Mouse (Mus musculus): ENCODE data around the gene C1ql2.

C1ql2 gene

DNA sequence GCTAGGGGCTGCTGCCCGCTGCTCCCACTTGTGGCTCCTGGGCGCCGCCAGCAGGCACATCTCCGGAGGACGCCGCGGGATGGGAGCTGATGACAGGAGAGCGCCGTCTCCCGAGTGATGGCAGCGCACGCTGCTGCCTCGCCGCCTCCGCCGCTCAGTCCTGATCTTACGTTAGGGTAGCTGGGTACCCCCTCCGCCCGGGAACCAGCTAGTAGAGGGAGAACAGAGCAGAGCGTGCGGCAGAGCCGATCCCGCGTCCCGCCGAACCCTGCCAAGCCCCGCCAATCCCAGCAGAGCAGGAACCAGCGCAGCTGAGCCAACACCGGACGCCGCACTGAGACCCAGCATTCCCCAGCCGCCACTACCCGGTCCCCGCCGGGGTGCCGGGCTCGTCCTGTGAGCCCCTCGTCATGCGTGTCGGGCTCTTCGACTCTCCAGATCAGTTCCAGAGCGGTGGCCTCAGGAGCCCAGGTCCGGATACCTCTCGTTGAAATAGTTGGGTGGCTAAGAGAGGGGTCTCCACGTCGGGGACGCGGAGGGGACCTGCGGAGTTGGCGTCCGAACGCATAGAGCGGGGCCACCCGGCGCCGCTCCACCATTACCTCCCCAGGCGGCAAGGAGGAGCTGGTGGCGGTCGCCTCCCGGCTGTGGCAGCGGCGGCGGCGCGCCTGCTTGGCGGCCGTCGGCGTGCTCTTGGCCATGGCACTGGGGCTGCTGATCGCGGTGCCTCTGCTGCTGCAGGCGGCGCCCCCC, at the start of gene C1ql2:
Gene C1ql2 (plus strand): TSS at position 164 of the 753 bp plus-strand sequence.
- no peak for DNase-seq

DNA sequence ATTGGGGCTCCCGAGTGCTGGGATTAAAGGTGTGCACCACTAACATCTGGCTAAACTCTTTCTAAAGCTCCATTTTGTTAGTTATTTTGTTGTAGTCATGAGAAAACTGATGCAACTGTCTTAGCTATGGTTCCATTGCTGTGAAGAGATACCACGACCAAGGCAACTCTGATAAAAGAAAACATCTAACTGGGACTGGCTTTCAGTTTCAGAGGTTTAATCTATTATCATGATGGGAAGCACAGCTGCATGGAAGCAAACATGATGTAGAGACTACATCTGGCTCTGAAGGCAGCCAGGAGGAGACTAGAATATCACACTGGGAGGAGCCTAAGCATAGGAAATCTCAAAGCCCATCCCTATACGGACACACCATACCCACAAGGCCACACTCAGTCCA, 48.7 kb upstream of the C1ql2 start:
- DNase-seq: no peak

DNA sequence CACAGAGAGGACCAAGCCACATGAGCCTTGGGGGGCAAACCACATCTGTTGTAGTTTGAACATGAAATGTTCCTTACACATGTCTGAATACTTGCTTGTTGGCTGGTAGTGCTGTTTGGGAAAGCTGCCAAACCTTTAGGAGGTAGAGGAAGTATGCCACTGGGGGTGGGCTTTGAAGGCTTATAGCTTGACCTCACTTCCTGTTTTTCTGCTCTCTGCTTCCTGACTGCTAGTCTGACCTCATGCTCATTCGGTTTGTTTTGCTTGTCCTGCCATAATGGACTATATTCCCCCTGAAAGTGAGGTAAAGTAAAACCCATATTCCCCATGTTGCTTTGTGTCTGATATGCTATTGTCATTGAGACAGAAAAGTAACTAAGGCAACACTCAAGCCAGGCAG, 46.6 kb upstream of the C1ql2 start:
- no peak for DNase-seq

DNA sequence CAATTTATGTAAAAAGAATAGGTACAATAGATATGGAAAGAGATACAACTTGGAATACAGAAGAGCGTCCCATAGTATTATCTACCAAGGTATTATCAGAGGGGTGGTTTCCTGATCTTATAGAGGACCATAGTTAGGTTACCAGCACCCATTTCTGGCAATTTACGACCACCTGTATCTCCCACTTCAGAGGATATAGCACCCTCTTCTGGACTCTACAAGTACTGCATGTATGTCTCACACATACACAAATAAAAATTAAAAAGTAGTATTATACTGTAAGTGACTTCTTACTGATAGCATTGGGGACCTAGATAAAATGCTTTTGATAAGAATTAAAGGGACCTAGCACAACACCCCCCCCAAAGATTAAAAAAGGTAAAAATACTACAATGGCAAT, 43.4 kb upstream of the C1ql2 start:
- DNase-seq: no peak

DNA sequence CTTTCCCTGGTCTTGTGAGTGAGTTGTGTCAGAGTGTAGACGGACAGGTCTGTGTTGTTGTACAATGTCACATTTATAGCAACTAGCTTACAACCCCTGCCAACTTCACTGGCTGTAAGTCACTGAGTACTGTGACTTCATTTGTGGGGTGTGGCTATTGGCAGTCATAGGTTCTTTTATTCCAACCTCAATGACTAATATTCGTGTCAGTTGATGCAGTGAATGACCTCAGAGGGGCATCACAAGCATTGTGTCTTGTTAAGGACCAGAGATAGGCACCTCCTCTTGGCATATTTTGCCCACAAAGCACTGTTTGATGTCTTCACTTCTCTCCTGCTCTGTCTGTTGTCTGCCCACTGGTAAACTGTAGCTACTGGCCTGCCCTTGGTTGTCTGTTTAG, 34.6 kb upstream of the C1ql2 start:
- no peak for DNase-seq

DNA sequence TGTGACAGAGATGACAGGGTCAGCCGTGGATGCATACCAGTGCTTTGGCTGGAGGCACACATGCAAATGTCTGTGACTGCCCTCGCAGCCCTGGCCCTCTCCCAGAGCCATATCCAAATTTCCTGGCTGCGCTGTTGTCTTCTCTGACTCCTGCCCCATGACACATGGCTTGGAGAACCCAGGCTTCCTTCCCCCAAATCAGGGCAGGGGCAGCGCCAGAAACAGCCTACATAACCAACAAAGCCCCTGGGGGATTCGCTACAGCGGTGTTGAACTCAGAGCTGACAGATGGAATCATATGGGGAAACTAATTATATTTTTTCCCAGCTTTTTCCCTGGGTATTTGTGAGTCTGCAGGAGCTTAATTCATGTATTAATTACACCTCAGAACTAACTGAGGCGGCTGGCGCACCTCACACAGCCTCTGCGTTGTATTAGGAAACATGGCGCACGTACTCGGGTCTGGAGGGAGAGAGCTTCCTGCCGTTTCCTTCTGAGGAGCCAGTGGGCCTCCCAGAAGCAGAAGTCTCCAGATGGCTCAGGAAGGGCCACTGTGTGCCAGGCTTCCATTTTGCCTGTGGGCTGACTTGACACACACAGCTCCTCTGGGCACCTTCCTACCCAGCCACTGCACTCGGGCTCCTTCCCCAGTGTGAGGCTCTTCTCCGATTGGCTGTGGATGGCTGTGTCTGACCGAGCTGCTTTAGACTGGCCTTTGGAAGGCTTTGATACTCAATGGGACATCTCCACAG, 18.9 kb upstream of the C1ql2 start:
- DNase-seq: no peak

DNA sequence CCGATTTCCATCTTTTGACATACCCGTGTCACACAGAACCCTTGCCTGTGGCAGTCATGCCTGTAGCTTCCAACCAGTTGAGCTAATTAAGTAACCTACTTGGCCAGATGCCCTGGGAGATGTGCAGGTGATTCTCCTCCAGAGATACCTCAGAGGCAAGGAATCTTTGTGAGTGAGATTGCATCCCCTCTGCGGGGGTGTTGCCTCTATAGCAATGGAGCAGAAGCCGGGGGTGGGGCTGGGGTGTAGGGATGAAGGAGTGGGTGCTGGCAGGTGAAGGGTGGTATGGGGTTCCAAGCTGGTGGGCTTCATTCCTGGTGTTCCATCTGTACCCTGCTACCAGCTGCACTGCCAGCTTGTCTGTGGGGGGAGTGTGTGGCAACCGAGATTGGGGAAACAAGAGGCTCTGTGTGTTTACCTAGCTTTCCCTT, 17.2 kb upstream of the C1ql2 start:
- no peak for DNase-seq

DNA sequence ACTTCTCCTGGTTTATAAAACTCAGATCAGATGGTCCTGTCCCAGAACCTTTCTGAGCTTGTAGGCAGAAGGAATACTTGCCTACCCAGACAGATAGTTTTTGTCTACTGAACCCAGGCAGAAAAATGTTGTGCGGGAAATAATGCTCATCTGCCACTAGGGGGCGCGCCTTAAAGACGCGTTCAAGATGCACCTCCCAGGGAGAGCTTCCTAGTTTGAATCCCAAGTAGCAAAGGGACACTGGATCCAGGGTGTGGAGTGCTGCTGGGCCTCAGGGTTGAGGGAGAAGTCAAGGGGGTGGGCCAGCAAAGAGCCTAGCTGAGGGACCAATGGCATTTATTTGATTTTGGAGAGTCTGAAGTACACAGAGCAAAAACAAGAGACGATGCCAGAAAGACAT, 12.7 kb upstream of the C1ql2 start:
- peak; percentile 26 for DNase-seq

DNA sequence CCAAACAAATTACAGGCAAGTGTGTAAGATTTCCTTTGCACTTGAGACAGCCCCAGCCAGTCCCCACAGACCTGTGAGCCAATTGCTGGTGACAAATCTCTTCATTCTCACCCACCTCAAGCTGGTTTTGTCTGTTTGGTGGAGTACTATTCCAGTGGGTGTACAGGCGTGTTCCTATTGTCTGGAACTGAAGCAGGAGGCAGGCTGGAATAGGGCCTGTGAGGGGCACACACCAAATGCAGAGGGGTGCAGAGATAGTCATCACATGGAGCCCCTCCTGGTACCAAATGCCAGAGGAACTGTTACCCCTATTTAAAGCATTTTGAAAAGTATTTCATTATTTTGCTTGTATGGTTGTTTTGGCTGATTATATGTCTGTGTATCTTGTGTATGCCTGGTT, 12.2 kb upstream of the C1ql2 start:
- no peak for DNase-seq

DNA sequence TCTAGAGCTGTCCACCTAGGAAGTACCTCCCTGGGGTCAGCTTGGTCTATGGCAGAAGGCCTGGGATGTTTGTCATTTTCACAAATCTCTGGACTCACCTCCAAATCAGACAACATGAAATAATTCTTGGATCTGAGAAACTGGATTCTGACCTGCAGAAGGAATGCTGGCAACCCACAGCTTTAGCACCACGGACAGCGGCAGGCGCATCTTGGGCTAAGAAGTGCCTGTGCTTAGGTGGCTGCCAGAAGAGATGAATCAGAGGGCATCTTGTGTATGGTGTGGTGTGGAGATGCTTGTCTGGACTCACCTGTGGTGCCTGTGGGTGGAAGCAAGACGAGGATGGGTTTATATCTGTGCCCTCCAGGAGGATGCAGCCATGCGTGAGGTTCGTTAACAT, 8.5 kb upstream of the C1ql2 start:
- no peak for DNase-seq

DNA sequence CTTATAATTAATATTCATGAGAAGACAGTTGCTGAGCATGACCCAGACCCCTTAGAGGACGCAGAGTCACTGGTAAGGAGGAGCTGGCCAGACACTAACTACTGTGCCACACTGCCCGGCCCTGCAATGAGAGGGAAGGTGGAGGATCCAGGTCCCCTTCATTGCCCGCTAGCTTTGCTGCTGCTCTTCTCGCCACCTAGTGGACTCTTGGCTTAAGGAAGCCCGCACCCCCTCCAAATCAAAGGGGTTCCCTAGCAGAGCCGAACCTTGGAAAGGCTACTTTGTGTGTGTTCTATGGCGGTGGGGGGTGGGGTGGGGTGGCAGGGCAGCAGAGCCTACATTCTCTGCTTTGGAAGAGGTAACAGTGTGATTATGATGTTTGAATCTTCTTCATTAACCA, 2.4 kb upstream of the C1ql2 start:
- DNase-seq: peak; percentile 5

DNA sequence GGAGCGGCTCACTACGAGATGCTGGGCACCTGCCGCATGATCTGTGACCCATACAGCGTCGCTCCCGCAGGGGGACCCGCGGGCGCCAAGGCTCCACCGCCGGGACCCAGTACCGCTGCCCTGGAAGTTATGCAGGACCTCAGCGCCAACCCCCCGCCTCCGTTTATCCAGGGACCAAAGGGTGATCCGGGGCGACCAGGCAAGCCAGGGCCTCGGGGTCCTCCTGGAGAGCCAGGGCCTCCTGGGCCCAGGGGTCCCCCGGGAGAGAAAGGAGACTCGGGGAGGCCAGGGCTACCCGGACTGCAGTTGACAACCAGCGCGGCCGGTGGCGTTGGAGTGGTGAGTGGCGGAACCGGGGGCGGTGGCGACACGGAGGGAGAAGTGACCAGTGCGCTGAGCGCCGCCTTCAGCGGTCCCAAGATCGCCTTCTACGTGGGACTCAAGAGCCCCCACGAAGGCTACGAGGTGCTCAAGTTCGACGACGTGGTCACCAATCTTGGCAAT, 842 bp downstream of the C1ql2 start:
- no peak for DNase-seq

DNA sequence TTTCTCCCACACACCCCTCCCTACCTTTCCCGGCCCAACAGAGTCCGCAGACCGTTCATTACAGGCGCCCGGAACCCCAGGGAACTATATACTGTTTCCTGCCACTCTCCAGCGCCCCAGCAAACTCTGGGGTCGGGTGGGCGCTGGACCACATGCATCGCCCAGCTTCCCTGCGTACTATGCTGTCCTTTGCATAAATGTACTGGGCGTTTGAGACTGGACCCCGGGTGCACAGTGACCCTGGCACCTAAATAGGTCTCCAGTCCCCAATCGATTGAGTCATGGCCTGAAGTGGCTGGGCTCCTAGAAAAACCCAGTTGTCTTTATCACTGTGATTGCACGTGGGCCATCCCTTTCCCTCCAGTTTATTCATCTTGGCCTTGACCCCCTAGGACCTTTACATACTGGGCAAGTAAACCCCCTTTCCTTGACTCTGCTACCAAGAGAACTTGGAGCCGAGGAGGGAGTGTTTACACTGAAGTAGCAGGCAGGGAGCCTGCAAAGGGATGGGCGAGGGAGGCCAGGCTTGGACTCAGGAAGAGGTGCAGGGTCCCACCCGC, 1.5 kb downstream of the C1ql2 start:
- no peak for DNase-seq

DNA sequence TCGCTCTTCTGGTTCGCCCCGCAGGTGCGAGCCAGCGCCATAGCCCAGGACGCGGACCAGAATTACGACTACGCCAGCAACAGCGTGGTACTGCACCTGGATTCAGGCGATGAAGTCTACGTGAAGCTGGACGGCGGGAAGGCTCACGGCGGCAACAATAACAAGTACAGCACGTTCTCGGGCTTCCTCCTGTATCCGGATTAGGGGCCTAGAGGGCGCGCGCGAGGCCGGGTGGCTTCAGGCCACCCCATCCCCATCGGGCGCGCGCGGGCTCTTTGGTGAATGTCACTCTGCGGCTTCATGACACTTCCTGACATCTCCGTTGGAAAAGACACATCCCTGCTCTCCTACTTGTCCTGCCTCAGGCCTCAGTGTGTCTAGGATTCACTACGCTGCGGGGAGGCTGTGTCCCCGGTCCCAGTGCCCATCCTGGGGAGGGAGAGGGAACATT, 2.0 kb downstream of the C1ql2 start:
- peak; percentile 23 for DNase-seq

DNA sequence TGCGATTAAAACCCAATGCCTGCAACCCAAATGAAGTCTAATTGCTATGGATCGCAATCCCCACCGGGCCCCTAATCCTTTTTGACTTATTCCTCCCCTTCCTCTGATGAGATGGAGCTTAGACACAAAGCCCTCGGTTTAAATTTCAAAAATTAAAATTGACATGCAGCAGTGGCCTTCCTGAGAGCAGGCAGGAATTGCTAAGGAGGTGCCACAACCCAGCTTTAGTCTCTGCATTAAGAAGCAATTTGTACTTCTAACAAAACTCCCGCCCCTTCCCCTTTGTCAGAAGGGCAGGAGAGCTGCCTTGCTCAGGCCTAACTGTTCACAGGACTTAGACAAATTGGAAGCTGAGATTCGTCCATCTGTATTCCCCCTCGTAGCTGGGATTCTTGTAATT, 4.6 kb downstream of the C1ql2 start:
- DNase-seq: no peak

DNA sequence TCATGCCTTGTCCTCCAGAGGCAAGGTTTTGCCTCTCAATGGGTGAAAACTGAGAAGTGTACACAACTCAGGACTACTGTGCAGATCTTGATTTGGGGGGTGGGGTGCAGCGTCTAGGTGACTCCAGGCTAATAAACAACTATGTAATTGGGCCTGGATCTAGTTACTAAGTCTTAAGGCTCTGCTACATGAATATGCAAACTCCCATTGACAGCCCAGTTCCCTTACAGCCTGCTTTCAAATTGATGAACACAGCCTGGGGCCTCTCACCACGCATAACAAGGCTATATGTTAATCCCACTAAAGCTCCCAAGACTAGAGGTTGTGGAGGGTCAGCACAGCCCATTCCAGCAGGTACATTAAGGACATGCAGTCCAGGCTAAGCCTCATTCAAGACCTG, 14.0 kb downstream of the C1ql2 start:
- DNase-seq: no peak

DNA sequence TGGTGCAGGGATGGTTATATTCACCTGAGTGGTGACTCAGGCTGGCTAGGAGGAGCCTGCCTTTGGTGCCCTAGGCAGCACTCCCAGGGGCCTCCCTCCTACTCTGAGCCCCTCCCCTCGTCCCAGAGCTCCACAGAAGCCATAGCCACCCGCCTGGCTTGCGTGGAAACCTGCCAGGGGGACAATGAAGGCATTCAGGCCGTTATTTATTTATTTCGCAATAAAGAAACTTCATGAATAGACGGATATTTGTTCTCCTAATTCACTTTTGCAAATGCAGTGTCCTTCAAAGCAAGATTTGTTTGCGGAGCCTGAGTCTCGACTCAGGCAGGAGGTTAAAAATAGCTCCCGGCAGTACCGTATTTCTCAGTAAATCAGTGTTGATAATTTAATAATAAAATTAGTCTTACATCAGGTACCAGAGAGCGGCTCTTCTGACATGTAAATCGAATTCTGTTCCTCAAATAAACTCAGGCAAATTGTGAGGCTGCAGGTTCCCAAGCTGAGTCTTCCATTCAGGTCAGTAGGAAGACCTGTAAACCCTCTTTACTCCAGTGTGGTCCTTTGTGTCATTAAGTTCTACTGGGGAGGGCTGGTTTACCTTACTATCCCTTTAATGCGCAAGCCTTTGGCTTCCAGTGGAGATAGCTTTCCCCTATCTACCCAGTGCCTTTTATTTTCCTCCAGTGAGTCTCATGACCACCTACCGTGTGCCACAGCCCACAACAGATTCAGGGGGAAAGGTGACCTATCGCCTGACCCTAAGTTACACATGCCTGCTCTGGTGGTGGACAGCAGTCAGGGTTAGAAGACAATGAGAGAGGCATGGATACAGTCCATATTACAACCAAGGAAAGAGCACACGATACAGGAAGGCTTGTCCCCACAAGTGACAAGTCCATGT, 17.2 kb downstream of the C1ql2 start:
- DNase-seq: no peak

DNA sequence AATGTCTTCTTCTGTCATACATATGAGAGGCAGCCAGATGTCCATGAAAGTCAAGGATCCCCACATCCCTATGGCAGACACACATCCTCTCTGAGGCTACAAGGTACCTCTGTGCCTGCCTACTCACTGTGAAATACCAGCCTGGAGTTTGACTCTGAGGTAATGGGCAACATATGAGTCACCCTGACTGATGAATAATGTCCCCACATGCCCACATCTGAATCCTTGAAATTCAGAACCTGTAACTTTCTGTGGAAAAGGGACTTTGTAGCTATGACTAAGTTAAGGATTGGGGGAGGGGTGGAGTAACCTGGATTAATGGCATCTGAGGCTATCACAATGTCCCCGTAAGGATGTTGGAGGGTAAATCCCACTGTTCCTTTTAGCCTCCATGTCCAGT, 23.3 kb downstream of the C1ql2 start:
- DNase-seq: no peak

DNA sequence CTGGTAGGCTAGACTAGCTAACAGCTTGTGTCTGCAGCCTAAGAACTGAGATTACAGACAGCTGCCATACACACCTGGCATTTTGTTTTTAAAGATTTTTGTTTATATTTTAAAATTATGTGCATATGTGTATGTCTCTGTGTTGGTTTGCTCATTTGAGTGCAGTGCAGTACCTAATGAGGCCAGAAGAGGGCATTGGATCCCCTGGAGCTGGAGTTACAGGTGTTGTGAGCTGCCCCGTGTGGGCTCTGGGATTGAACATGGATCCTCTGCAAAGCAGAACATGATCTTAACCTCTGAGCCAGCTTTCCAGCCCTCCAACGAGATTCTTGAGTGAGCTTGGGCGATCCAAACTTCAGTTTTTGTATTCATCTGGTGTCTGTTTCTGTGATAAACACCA, 27.8 kb downstream of the C1ql2 start:
- no peak for DNase-seq

DNA sequence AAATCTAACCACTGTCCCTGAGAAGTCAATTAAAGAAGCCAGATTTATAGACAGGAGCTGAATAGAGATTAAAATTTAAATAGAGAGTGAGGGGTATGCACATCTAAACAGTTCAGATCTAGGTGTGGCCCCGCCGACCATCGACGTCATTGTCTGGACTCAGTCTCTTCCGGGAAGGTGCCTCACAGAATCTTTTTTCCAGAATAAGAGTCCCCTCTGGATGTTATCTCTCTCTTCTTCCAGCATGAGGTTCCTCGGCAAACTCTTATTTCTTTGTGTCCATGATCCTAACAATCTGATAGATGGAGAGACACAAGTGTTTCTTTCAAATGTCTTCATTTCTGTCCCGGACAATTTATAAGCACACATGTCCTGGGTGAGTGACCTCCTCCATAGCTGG, 33.7 kb downstream of the C1ql2 start:
- DNase-seq: no peak

DNA sequence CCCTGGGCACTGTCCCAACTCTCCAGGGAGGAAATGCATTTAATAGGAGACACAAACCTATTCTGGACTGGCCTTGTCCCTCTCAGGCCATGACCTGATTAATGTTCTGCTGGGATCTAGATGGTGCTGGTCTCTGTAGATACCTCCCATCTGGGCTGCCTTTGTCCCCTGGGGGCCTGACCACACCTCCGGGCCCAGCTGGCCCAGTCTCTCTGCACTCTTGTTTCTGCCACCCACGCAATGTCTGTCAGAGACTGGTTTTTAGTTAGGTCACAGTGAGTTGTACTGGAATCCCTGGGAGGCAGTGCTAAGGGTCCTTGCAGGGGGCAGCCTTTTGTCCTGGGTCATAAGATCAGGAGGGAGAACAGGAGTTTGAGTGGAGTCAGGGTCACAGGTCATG, 34.5 kb downstream of the C1ql2 start:
- no peak for DNase-seq

DNA sequence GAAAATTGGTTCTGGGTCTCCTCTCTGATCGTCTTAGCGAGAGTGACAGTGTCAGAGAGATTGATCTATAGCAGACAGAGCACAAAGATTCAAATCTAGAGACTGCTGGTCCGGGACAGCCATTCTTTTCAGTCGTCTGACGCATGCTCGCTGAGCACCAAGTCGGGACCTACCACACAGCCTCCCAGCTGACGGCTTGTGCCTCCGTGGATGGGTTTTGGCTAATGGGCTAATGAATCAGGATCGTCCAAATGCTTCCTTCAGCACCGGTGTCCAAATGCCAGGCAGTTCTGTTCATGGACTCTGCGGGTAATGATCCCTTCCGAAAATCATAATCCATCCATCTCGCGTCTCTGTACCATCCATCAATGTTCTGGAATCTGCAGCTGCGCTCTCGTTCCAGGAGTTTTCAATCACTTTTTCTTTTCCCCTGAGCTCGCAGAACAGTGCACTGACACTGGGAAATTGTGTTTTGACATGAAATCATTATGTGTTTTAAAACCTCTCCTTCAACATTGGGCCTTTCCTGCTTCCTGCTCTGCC, 44.7 kb downstream of the C1ql2 start:
- no peak for DNase-seq

DNA sequence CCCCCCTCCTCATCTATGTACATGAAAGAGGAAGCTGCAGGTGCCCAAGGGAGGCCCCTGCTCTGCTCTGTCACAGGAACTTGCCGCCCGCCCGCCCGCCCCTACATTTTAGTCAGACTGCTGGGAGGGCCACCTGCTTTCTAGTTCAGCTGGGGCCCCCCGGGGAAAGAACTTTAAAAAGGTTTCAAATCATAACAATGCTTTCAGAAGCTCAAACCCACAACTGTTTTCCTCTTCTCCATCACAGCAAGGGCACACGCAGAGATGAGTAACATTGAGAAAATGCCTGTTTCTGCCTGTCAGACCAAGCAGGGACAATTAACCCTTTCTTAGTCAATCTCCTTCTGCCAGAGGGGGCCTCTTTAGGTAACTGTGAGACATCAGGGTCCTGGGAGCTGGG, 49.4 kb downstream of the C1ql2 start:
- no peak for DNase-seq

Data from thymus, postnatal 14 days (tissue).